Mouse (Mus musculus): ENCODE measurements at regions not wholly inside any gene's neighbourhood (a gene's known extent, or its start where the extent isn't known, plus 50 kb on each side); places are given as distances from the start of the nearest gene placed in this dataset.
"Not testable (repeated sequence)": the region's sequence is repeated elsewhere in the genome, so short reads cannot be mapped to it uniquely, and the experiment has no call there.

- WGBS = 63% methylated on average over 1 of the region's 1 CpGs
- no peaks in the 10 kb centered on the region for H3K4me1 ChIP-seq (replicated peaks; ENCODE audit: control insufficient read depth, insufficient read depth, low read length)
- ATAC-seq = peak; percentile 89
- H3K27me3 ChIP-seq (replicated peaks; ENCODE audit: control insufficient read depth, insufficient read depth, low read length) = no peaks in the 10 kb centered on the region
- H3K4me3 ChIP-seq (ENCODE audit: low read depth, low read length) = no peak overlapping the region
- H3K4me2 ChIP-seq (replicated peaks; ENCODE audit: low read depth) = no peak overlapping the region
- TF ChIP-seq CTCF (IDR thresholded peaks at IDR 0.05; ENCODE audit: low read depth) = no peak
- no peak overlapping the region for H3K9ac ChIP-seq (ENCODE audit: low read depth, low read length)
- H3K9me3 ChIP-seq (ENCODE audit: control insufficient read depth) = no peaks in the 10 kb centered on the region
- no peaks in the 10 kb centered on the region for H3K36me3 ChIP-seq (ENCODE audit: control insufficient read depth, insufficient read depth)
- no peak overlapping the region for H3K27ac ChIP-seq (ENCODE audit: low read depth, low read length)
Measured at GRCm38 (mm10) chr7:58442535-58443184, 213.3 kb upstream of the Atp10a start.

GRCm38 (mm10) chr7:58443297-58443696 lies 212.7 kb upstream of the Atp10a start:
- Histone ChIP-seq H3K27me3 (replicated peaks; ENCODE audit: control insufficient read depth, insufficient read depth, low read length) (no peaks in the 10 kb centered on the region), H3K9me3 (ENCODE audit: control insufficient read depth) (no peaks in the 10 kb centered on the region), H3K27ac (ENCODE audit: low read depth, low read length) (no peak overlapping the region), H3K9ac (ENCODE audit: low read depth, low read length) (no peak overlapping the region), H3K36me3 (ENCODE audit: control insufficient read depth, insufficient read depth) (no peaks in the 10 kb centered on the region), H3K4me3 (ENCODE audit: low read depth, low read length) (no peak overlapping the region), H3K4me2 (replicated peaks; ENCODE audit: low read depth) (no peak overlapping the region), H3K4me1 (replicated peaks; ENCODE audit: control insufficient read depth, insufficient read depth, low read length) (no peaks in the 10 kb centered on the region)
- no peak for ATAC-seq
- TF ChIP-seq CTCF (IDR thresholded peaks at IDR 0.05; ENCODE audit: low read depth) = no peak
- WGBS = 89% methylated on average over 3 of the region's 3 CpGs

- Histone ChIP-seq H3K27ac (ENCODE audit: low read depth, low read length) (no peak overlapping the region), H3K27me3 (replicated peaks; ENCODE audit: control insufficient read depth, insufficient read depth, low read length) (no peaks in the 10 kb centered on the region), H3K4me2 (replicated peaks; ENCODE audit: low read depth) (no peak overlapping the region), H3K4me3 (ENCODE audit: low read depth, low read length) (no peak overlapping the region), H3K36me3 (ENCODE audit: control insufficient read depth, insufficient read depth) (no peaks in the 10 kb centered on the region), H3K4me1 (replicated peaks; ENCODE audit: control insufficient read depth, insufficient read depth, low read length) (no peaks in the 10 kb centered on the region), H3K9ac (ENCODE audit: low read depth, low read length) (no peak overlapping the region), H3K9me3 (ENCODE audit: control insufficient read depth) (no peaks in the 10 kb centered on the region)
- 97% methylated on average over 1 of the region's 1 CpGs for WGBS
- ATAC-seq = no peak
- TF ChIP-seq CTCF (IDR thresholded peaks at IDR 0.05; ENCODE audit: low read depth) = no peak
Measured at GRCm38 (mm10) chr7:58445781-58446180, 210.2 kb upstream of the Atp10a start.

GRCm38 (mm10) chr7:58446261-58446660 lies 209.7 kb upstream of the Atp10a start:
- ATAC-seq = no peak
- no peaks in the 10 kb centered on the region for H3K27me3 ChIP-seq (replicated peaks; ENCODE audit: control insufficient read depth, insufficient read depth, low read length)
- no peak overlapping the region for H3K4me2 ChIP-seq (replicated peaks; ENCODE audit: low read depth)
- no peaks in the 10 kb centered on the region for H3K9me3 ChIP-seq (ENCODE audit: control insufficient read depth)
- H3K36me3 ChIP-seq (ENCODE audit: control insufficient read depth, insufficient read depth) = no peaks in the 10 kb centered on the region
- TF ChIP-seq CTCF (IDR thresholded peaks at IDR 0.05; ENCODE audit: low read depth) = no peak
- H3K4me3 ChIP-seq (ENCODE audit: low read depth, low read length) = no peak overlapping the region
- H3K27ac ChIP-seq (ENCODE audit: low read depth, low read length) = no peak overlapping the region
- no peak overlapping the region for H3K9ac ChIP-seq (ENCODE audit: low read depth, low read length)
- H3K4me1 ChIP-seq (replicated peaks; ENCODE audit: control insufficient read depth, insufficient read depth, low read length) = no peaks in the 10 kb centered on the region

GRCm38 (mm10) chr7:58448727-58449126 lies 207.2 kb upstream of the Atp10a start:
- Histone ChIP-seq H3K27ac (ENCODE audit: low read depth, low read length) (no peak overlapping the region), H3K27me3 (replicated peaks; ENCODE audit: control insufficient read depth, insufficient read depth, low read length) (no peaks in the 10 kb centered on the region), H3K36me3 (ENCODE audit: control insufficient read depth, insufficient read depth) (no peaks in the 10 kb centered on the region), H3K4me2 (replicated peaks; ENCODE audit: low read depth) (no peak overlapping the region), H3K9me3 (ENCODE audit: control insufficient read depth) (no peaks in the 10 kb centered on the region), H3K4me1 (replicated peaks; ENCODE audit: control insufficient read depth, insufficient read depth, low read length) (no peaks in the 10 kb centered on the region), H3K4me3 (ENCODE audit: low read depth, low read length) (no peak overlapping the region), H3K9ac (ENCODE audit: low read depth, low read length) (no peak overlapping the region)
- 58% methylated on average over 3 of the region's 3 CpGs for WGBS
- TF ChIP-seq CTCF (IDR thresholded peaks at IDR 0.05; ENCODE audit: low read depth) = no peak
- no peak for ATAC-seq

GRCm38 (mm10) chr7:58451981-58452380 lies 204.0 kb upstream of the Atp10a start:
- no peak for ATAC-seq
- H3K27me3 ChIP-seq (replicated peaks; ENCODE audit: control insufficient read depth, insufficient read depth, low read length) = no peaks in the 10 kb centered on the region
- no peaks in the 10 kb centered on the region for H3K36me3 ChIP-seq (ENCODE audit: control insufficient read depth, insufficient read depth)
- no peak overlapping the region for H3K4me3 ChIP-seq (ENCODE audit: low read depth, low read length)
- TF ChIP-seq CTCF (IDR thresholded peaks at IDR 0.05; ENCODE audit: low read depth) = no peak
- no peak overlapping the region for H3K27ac ChIP-seq (ENCODE audit: low read depth, low read length)
- H3K9ac ChIP-seq (ENCODE audit: low read depth, low read length) = no peak overlapping the region
- H3K9me3 ChIP-seq (ENCODE audit: control insufficient read depth) = no peaks in the 10 kb centered on the region
- no peaks in the 10 kb centered on the region for H3K4me1 ChIP-seq (replicated peaks; ENCODE audit: control insufficient read depth, insufficient read depth, low read length)
- H3K4me2 ChIP-seq (replicated peaks; ENCODE audit: low read depth) = no peak overlapping the region
- 66% methylated on average over 1 of the region's 1 CpGs for WGBS

- not testable (repeated sequence) for H3K27me3 ChIP-seq (replicated peaks; ENCODE audit: control insufficient read depth, insufficient read depth, low read length); H3K36me3 ChIP-seq (ENCODE audit: control insufficient read depth, insufficient read depth); H3K4me2 ChIP-seq (replicated peaks; ENCODE audit: low read depth); H3K4me1 ChIP-seq (replicated peaks; ENCODE audit: control insufficient read depth, insufficient read depth, low read length); H3K9me3 ChIP-seq (ENCODE audit: control insufficient read depth); H3K4me3 ChIP-seq (ENCODE audit: low read depth, low read length); H3K27ac ChIP-seq (ENCODE audit: low read depth, low read length); H3K9ac ChIP-seq (ENCODE audit: low read depth, low read length)
- ATAC-seq = peak; percentile 65
- WGBS = 63% methylated on average over 3 of the region's 3 CpGs
Measured at GRCm38 (mm10) chr7:58458146-58458545, 197.8 kb upstream of the Atp10a start.

Data from intestine, postnatal 0 days (tissue).